8 mouse cellular contexts compared by ENCODE assay signal in the genomic region with DNA sequence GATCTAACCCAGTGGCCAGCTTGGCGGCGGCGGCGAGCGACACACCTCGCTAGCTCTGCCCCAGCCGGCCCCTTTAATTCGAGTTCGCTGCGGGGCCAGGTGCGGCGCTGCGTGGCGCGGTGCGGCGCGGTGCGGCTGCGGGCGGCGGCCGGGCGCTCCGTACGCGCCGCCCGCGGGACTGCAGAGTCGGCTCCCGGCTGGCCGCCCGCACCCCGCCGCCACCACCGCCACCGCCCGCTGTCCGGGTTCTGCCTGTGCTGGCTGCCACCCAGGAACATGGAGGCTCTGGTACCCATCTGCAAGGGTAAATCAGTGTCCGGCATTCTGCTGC. TPM values are rescaled to one million over a fixed set of nuclear protein-coding genes. Genes with fewer than 3 reads are reported as not detected.
DNase-seq lines count a peak whose midpoint lies in the region; ATAC-seq and TF ChIP-seq lines count a peak whose summit lies in the region.

No protein-coding gene starts in this region.

- peak overlapping the region; percentile 93 for H3K4me3 ChIP-seq in cortical plate, adult 2 months (ENCODE audit: insufficient read depth, low read length)
- peak overlapping the region; percentile 75 for H3K4me3 ChIP-seq in hindbrain, embryonic 15.5 days
- H3K4me3 ChIP-seq in midbrain, embryonic 10.5 days = peak overlapping the region; percentile 78

- H3K27me3 ChIP-seq in hindbrain, embryonic 15.5 days = peaks cover 7% of the 10 kb centered on the region
- H3K27me3 ChIP-seq in midbrain, embryonic 10.5 days (ENCODE audit: low read depth, poor library complexity, severe bottlenecking) = peaks cover 59% of the 10 kb centered on the region

- H3K9me3 ChIP-seq in hindbrain, embryonic 15.5 days = no peaks in the 10 kb centered on the region
- H3K9me3 ChIP-seq in midbrain, embryonic 10.5 days (replicated peaks) = no peaks in the 10 kb centered on the region

- peaks cover 13% of the 10 kb centered on the region for H3K4me1 ChIP-seq in cortical plate, adult 2 months (ENCODE audit: control insufficient read depth, insufficient read depth, low read length)
- H3K4me1 ChIP-seq in hindbrain, embryonic 15.5 days (replicated peaks) = peaks cover 36% of the 10 kb centered on the region
- H3K4me1 ChIP-seq in midbrain, embryonic 10.5 days = peaks cover 36% of the 10 kb centered on the region

- peak; percentile 43 for DNase-seq in layer of hippocampus, adult 11-12 months (ENCODE audit: low spot score)
- no peak for DNase-seq in layer of hippocampus, adult 8-10 months (ENCODE audit: low spot score in 2 of 2)
- peak; percentile 34 for DNase-seq in adrenal gland, postnatal 14 days
- no peak for DNase-seq in midbrain, embryonic 10.5 days (ENCODE audit: low spot score)
- no peak for DNase-seq in spleen, adult 12 weeks (ENCODE audit: low spot score)

- peak overlapping the region; percentile 80 for H3K9ac ChIP-seq in hindbrain, embryonic 15.5 days

- peak overlapping the region; percentile 97 for H3K27ac ChIP-seq in cortical plate, adult 2 months (ENCODE audit: insufficient read depth, low read length)
- H3K27ac ChIP-seq in hindbrain, embryonic 15.5 days (replicated peaks) = peak overlapping the region; percentile 86
- peak overlapping the region; percentile 76 for H3K27ac ChIP-seq in midbrain, embryonic 10.5 days (replicated peaks)

- ATAC-seq in hindbrain, embryonic 15.5 days (ENCODE audit: low FRiP score, low read depth) = peak; percentile 69
- ATAC-seq in erythroid progenitor cell, adult 5-6 weeks (replicated peaks; ENCODE audit: low FRiP score, poor library complexity, severe bottlenecking) = no peak

- no peaks in the 10 kb centered on the region for H3K36me3 ChIP-seq in hindbrain, embryonic 15.5 days
- no peaks in the 10 kb centered on the region for H3K36me3 ChIP-seq in midbrain, embryonic 10.5 days

- TF ChIP-seq CTCF in cortical plate, adult 2 months (IDR thresholded peaks at IDR 0.05; ENCODE audit: extremely low read depth, insufficient read depth, low read length) = no peak

- H3K4me2 ChIP-seq in hindbrain, embryonic 15.5 days = peak overlapping the region; percentile 90

- WGBS in hindbrain, embryonic 15.5 days = 0% methylated on average over 41 of the region's 41 CpGs
- WGBS in midbrain, embryonic 10.5 days = under 1% methylated on average over 37 of the region's 41 CpGs

- TF ChIP-seq POLR2A in cortical plate, adult 2 months (IDR thresholded peaks at IDR 0.05; ENCODE audit: extremely low read depth, insufficient read depth, low read length) = no peak

RNA-seq across cellular contexts. Expression of gene Kcna2, which starts 0.5 kb away (rescaled TPM):
- 100 to 1,000 TPM in 2 of 4 experiments, 10 to 100 TPM in 2; 84.2 to 114 (median 96.6) TPM for total RNA-seq in layer of hippocampus, adult 8-10 months (2022)
- 1.4 and 4.0 TPM in 2 replicates for total RNA-seq in adrenal gland, postnatal 14 days (2021)
- polyA plus RNA-seq in cortical plate, adult 2 months (2012; rRNA removed) = 45.3 TPM in 2 replicates
- polyA plus RNA-seq in hindbrain, embryonic 15.5 days (2015; fragmentation: Nextera tagmentation; extraction: Ambion mirVana) = 1.7 and 2.1 TPM in 2 replicates
- polyA plus RNA-seq in midbrain, embryonic 10.5 days (2016; fragmentation: Nextera tagmentation; extraction: Ambion mirVana) = 0.10 and 0.11 TPM in 2 replicates
- 2.1 and 2.5 TPM in 2 replicates for total RNA-seq in erythroid progenitor cell, adult 5-6 weeks (2015; ENCODE audit: low replicate concordance)
- total RNA-seq in erythroid progenitor cell, adult 5-6 weeks (2017; ENCODE audit: low replicate concordance) = 0.61 and 1.5 TPM in 2 replicates

Comparison
In these comparisons a context has a peak if more than half of its experiments do, and no peak if none do; other contexts are left out.
1. DNase-seq: peak in layer of hippocampus, adult 11-12 months (single experiment) and adrenal gland, postnatal 14 days (single experiment); none in layer of hippocampus, adult 8-10 months (0 of 2), midbrain, embryonic 10.5 days (single experiment) and spleen, adult 12 weeks (single experiment).
2. RNA of gene Kcna2, which starts 0.5 kb away (total RNA-seq): 84.2 to 114 TPM in layer of hippocampus, adult 8-10 months; 0.61 to 2.5 TPM in erythroid progenitor cell, adult 5-6 weeks and 1.4 to 4.0 TPM in adrenal gland, postnatal 14 days; every median in the first group is over 10 times any median in the second.
3. Peak in every context shown above with its lines, with median percentiles within 50 percentile points of each other: H3K27ac ChIP-seq and H3K4me3 ChIP-seq.